Mouse (Mus musculus) kidney, embryonic 15.5 days (tissue): ENCODE measurements around the gene Ttc21b. TPM values are rescaled to one million over a fixed set of nuclear protein-coding genes. Genes with fewer than 3 reads are reported as not detected.
"Not testable (repeated sequence)": the region's sequence is repeated elsewhere in the genome, so short reads cannot be mapped to it uniquely, and the experiment has no call there.

Experiments
- ATAC-seq: fragments of 200-750 bp; cut with Nextera tagmentation; replicated peaks from 2 replicates; pipeline ENCODE4 v1.8.0; 2017; ENCODE audit warnings: moderate TSS enrichment; ENCODE audit not compliant: low FRiP score
- H3K27ac ChIP-seq: fragments of 300-500 bp; sonication (generic); 2 replicates; pipeline ENCODE4 v1.5.1; 2015; ENCODE audit warnings: mild to moderate bottlenecking, inconsistent platforms
- H3K27me3 ChIP-seq: fragments of 300-500 bp; sonication (generic); 2 replicates; pipeline ENCODE4 v1.6.1; 2015; ENCODE audit warnings: inconsistent platforms
- H3K36me3 ChIP-seq: fragments of 300-500 bp; sonication (generic); 2 replicates; pipeline ENCODE4 v1.6.1; 2015; ENCODE audit warnings: inconsistent platforms
- H3K4me1 ChIP-seq: fragments of 300-500 bp; sonication (generic); 2 replicates; pipeline ENCODE4 v1.6.1; 2015; ENCODE audit warnings: inconsistent platforms
- H3K4me2 ChIP-seq: fragments of 300-500 bp; sonication (generic); 2 replicates; pipeline ENCODE4 v1.6.1; 2015; ENCODE audit warnings: moderate library complexity, mild to moderate bottlenecking, inconsistent platforms
- H3K4me3 ChIP-seq: fragments of 300-500 bp; sonication (generic); replicated peaks from 2 replicates; pipeline ENCODE4 v1.5.1; 2015; ENCODE audit warnings: mild to moderate bottlenecking, inconsistent platforms
- H3K9ac ChIP-seq: fragments of 300-500 bp; sonication (generic); 2 replicates; pipeline ENCODE4 v1.6.1; 2015; ENCODE audit warnings: mild to moderate bottlenecking, inconsistent platforms
- H3K9me3 ChIP-seq: fragments of 300-500 bp; sonication (generic); replicated peaks from 2 replicates; pipeline ENCODE4 v1.6.1; 2016; ENCODE audit warnings: inconsistent platforms
- WGBS: fragments of 180-500 bp; shearing (Covaris S2); methylation state at CpG from one replicate; pipeline ENCODE4 v1.1.7; 2015; ENCODE audit warnings: mixed read lengths; 5-methylcytosine and 5-hydroxymethylcytosine counted together
- polyA plus RNA-seq: library from polyadenylated mRNA; unstranded; fragments of >200 nt; fragmentation: Nextera tagmentation; extraction: Ambion mirVana; gene quantifications from 2 replicates; pipeline ENCODE4 v1.2.1, GENCODE M21; 2015

Ttc21b gene
- polyA plus RNA-seq, 1 experiment from 2014 or later = 15.4 TPM

- H3K4me3 ChIP-seq = no peak overlapping the region
- H3K9ac ChIP-seq = no peak overlapping the region
- 0 out of 2 replicates have a peak, but pooled peaks cover 6% of the 10 kb centered on the region for H3K4me1 ChIP-seq
- no peak for ATAC-seq
- H3K9me3 ChIP-seq = no peaks in the 10 kb centered on the region
- no peak overlapping the region for H3K27ac ChIP-seq
- no peaks in the 10 kb centered on the region for H3K27me3 ChIP-seq
- H3K4me2 ChIP-seq = no peak overlapping the region
- peaks cover 22% of the 10 kb centered on the region for H3K36me3 ChIP-seq
- 96% methylated on average over 5 of the region's 5 CpGs for WGBS
Measured at GRCm38 (mm10) chr2:66190157-66190556, 66.3 kb downstream of the Ttc21b start.

DNA sequence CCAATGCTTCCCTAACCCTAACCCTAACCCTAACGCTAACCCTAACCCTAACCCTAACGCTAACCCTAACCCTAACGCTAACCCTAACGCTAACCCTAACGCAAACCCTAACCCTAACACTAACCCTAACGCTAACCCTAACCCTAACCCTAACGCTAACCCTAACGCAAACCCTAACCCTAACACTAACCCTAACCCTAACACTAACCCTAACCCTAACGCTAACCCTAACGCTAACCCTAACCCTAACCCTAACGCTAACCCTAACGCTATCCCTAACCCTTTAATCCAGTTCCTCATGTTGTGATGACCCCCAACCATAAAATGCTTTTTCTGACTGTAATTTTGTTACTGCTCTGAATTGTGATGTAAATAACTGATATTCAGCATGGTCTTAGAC lies 67.2 kb downstream of the Ttc21b start:
- H3K9me3 ChIP-seq, H3K9ac ChIP-seq, H3K4me2 ChIP-seq, H3K4me1 ChIP-seq, H3K27ac ChIP-seq, H3K27me3 ChIP-seq, H3K4me3 ChIP-seq, ATAC-seq: not testable (repeated sequence)
- WGBS = 97% methylated on average over 12 of the region's 12 CpGs
- peaks cover 15% of the 10 kb centered on the region for H3K36me3 ChIP-seq

DNA sequence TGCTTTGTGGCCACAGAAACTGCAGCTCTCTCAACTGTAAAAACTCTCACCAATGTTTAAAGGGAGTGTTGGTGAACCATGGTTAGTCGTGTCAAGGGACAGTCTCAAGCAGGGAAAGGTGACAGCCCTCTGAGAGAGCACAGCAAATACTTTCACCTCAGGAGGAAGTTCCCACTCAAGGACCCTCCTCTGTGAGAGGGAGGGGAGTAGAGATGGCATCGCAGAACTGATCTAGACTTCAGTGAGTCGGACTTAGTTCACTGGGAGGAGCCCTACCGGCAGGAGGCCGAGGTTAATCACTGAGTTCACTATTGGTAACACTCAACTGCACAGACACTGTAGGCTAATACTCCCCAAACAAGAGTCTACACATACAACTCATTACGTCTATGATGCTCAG lies 68.9 kb downstream of the Ttc21b start:
- Histone ChIP-seq H3K36me3 (peaks cover 10% of the 10 kb centered on the region), H3K4me2 (no peak overlapping the region), H3K9me3 (no peaks in the 10 kb centered on the region), H3K27me3 (no peaks in the 10 kb centered on the region), H3K4me1 (0 out of 2 replicates have a peak, but pooled peaks cover 5% of the 10 kb centered on the region), H3K27ac (0 out of 2 replicates have a peak overlapping the region, but pooled peaks have one; percentile 18), H3K4me3 (no peak overlapping the region), H3K9ac (no peak overlapping the region)
- WGBS = 57% methylated on average over 6 of the region's 6 CpGs
- peak; percentile 87 for ATAC-seq

DNA sequence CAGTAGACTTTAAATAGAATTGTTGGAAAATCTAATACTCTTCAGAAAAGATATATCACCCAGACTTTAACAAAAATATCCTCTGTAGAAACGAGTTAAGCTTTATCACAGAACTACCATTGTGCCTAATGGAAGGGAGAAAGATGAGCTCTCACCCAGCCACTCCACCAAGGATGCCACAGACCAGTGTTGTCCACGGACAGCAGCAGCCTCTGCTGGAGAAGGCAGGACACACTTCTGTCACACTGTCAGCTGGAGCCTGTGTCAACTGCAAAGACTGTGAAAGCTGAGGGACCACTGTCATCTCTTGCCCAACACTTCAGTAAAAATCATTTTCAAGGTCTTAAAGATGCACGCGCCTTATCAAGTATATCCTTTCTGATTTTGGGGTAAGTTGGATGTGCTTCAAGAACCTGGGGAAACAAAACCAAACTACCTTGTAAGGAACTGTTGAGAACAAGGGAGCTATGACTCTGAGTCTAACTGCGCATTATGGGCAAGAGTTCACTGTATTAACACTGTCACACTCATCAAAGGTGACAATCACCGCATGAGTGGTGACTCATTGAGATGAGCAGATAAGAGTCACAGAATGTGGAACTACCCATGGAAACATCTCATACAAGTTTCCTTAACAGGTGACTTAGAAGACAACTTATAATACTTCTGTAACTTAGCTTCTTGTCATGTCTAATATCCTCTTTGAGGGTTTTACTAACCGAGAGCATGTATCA lies 71.8 kb downstream of the Ttc21b start:
- no peak overlapping the region for H3K4me2 ChIP-seq
- ATAC-seq = no peak; the same call in 1 of the 2 replicates
- no peak overlapping the region for H3K4me3 ChIP-seq
- H3K4me1 ChIP-seq = peaks cover 10% of the 10 kb centered on the region; the same call in 1 of the 2 replicates
- H3K27ac ChIP-seq = no peak overlapping the region
- no peak overlapping the region for H3K9ac ChIP-seq
- H3K27me3 ChIP-seq = no peaks in the 10 kb centered on the region
- no peaks in the 10 kb centered on the region for H3K9me3 ChIP-seq
- WGBS = 79% methylated on average over 7 of the region's 7 CpGs
- peaks cover 3% of the 10 kb centered on the region for H3K36me3 ChIP-seq

DNA sequence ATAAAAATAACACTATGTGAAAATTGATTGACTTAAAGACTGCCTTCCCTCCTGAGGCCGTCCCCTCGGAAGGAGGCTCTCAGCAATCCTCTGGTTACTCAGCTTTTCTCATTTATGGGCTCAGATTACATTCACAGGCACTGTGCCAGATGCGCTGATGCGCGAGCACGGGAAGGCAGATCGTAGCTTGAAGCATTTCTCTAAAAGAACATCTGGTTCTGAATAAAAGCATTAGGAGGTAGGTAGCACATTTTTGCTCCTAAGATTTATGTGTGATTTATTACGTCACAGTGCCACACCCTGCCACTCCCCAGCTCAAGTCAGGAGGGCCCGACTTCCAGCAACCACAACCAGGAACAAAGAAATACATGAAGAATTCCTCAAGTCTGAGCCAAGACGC lies 76.1 kb downstream of the Ttc21b start:
- 19% methylated on average over 10 of the region's 10 CpGs for WGBS
- Histone ChIP-seq H3K9ac (no peak overlapping the region), H3K4me2 (peak overlapping the region; percentile 39), H3K27me3 (no peaks in the 10 kb centered on the region), H3K36me3 (no peaks in the 10 kb centered on the region; the same call in 1 of the 2 replicates), H3K27ac (no peak overlapping the region), H3K4me3 (no peak overlapping the region), H3K9me3 (no peaks in the 10 kb centered on the region), H3K4me1 (peaks cover 7% of the 10 kb centered on the region; the same call in 1 of the 2 replicates)
- ATAC-seq = peak; percentile 56; the same call in 1 of the 2 replicates

DNA sequence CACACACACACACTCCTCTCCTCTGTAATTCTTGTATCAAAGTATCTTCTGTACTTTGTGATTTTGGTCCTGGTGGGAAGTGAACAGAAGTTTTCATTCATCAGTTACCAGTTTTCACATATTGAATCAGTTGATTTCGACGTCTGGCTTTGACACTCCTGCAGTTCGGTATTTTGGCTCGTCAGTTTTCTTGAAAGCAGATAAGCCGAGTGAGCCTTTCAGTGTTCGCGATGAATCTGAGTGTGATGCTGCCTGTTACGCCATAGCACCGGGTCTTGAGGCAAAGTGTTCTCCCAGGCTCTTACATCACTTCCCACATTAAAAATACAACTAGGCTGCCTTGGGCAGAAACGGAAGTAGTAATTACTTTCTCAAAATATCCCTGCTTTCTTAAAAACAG lies 76.6 kb downstream of the Ttc21b start:
- no peak overlapping the region for H3K9ac ChIP-seq
- ATAC-seq = no peak
- no peak overlapping the region for H3K4me3 ChIP-seq
- no peak overlapping the region for H3K27ac ChIP-seq
- peaks cover 7% of the 10 kb centered on the region; the same call in 1 of the 2 replicates for H3K4me1 ChIP-seq
- 59% methylated on average over 10 of the region's 10 CpGs for WGBS
- H3K27me3 ChIP-seq = no peaks in the 10 kb centered on the region
- no peaks in the 10 kb centered on the region for H3K9me3 ChIP-seq
- H3K36me3 ChIP-seq = no peaks in the 10 kb centered on the region; the same call in 1 of the 2 replicates
- peak overlapping the region; percentile 21; the same call in 1 of the 2 replicates for H3K4me2 ChIP-seq

DNA sequence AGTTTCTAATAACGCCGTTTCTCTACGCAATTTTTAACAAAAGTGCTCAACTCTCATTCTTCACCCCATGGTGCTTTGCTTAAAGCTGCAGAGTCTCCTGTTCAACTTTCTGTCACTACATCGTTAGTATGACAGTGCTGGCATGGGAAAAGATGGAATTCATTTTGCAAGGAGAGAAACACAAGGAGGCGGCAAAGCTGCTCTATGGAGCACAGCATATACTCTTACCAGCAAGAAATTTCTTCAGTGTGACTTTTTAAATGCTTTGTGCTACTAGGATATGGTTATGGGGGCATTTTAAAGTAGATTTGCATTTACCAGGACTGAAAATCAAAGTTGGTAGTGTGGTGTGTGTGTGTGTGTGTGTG lies 77.6 kb downstream of the Ttc21b start:
- H3K27ac ChIP-seq = no peak overlapping the region
- ATAC-seq = no peak
- peaks cover 7% of the 10 kb centered on the region; the same call in 1 of the 2 replicates for H3K4me1 ChIP-seq
- H3K4me3 ChIP-seq = no peak overlapping the region
- H3K9me3 ChIP-seq = no peaks in the 10 kb centered on the region
- H3K4me2 ChIP-seq = no peak overlapping the region
- H3K36me3 ChIP-seq = no peaks in the 10 kb centered on the region; the same call in 1 of the 2 replicates
- no peaks in the 10 kb centered on the region for H3K27me3 ChIP-seq
- 88% methylated on average over 5 of the region's 5 CpGs for WGBS
- H3K9ac ChIP-seq = no peak overlapping the region

DNA sequence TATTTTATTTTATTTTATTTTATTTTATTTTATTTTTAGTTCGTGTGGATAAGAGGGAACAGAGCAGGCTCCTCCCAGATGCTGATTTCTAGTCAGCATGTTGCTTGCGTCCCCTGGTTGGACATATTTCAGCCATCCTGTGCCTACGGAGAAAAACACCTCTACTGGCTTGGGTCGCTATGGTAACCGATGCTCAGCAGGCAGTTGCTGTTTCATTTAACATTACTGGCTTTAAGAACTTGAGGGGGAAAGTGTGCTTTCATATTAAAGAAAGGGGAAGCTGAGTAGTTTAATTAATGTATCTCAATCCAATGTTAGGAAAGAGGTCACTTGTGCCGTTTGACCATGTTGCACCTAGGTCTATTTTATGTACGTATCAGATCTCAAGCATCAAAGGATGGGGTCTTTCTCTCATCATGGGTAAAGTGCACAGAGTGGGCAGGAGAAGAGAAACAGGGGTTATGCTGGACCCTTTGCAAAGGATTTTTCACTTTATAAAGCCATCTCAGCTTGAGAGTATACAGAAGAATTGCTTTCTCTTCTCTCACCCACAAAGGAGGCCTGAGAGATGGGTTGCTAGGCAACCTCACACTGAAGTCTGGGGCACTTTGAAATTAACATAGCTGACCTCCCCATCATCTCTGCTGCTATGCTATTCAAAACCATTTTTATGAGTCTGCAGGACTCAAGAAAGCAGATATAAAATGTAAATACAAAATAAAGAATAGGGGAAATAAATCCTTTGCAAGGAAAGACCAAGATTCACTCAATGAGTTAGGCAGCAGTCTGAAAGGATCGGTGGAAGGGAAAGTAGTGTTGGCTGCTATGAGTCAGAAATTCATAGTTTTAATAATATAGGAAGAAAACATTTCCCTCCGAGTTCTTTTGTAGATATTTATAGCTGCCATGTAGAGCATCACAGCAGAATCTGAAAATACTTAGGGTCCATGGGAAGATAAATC lies 78.2 kb downstream of the Ttc21b start:
- no peak for ATAC-seq
- 0 out of 2 replicates have a peak, but pooled peaks cover under 1% of the 10 kb centered on the region for H3K27me3 ChIP-seq
- no peak overlapping the region for H3K4me2 ChIP-seq
- H3K4me3 ChIP-seq = no peak overlapping the region
- no peaks in the 10 kb centered on the region; the same call in 1 of the 2 replicates for H3K36me3 ChIP-seq
- no peaks in the 10 kb centered on the region for H3K9me3 ChIP-seq
- H3K27ac ChIP-seq = no peak overlapping the region
- no peak overlapping the region for H3K9ac ChIP-seq
- H3K4me1 ChIP-seq = peaks cover 7% of the 10 kb centered on the region; the same call in 1 of the 2 replicates
- WGBS = 76% methylated on average over 9 of the region's 9 CpGs

GRCm38 (mm10) chr2:66177017-66177416 lies 79.4 kb downstream of the Ttc21b start:
- 63% methylated on average over 7 of the region's 7 CpGs for WGBS

DNA sequence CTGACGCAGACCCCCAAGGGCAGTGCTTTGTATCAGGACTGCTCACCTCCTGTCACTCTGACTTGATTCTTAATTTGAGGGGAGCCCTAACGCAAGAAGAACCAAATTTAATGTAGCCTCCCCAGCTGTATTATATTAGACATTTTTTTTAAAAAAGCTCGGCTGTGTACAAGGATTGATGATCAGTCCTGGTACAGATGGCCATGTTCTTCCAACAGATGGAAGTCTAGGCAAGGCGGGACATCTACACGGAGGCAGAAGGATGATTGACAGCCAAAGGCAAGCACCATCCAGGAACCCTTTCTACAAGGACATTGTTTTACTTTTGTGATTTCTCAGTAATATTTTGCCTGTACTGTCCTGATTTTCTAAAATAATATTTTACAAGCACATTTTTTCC lies 83.3 kb downstream of the Ttc21b start:
- H3K4me1 ChIP-seq = peaks cover 7% of the 10 kb centered on the region; the same call in 1 of the 2 replicates
- H3K36me3 ChIP-seq = no peaks in the 10 kb centered on the region
- peaks cover 8% of the 10 kb centered on the region; the same call in 1 of the 2 replicates for H3K27me3 ChIP-seq
- H3K27ac ChIP-seq = no peak overlapping the region
- H3K9ac ChIP-seq = no peak overlapping the region
- no peaks in the 10 kb centered on the region for H3K9me3 ChIP-seq
- WGBS = 78% methylated on average over 5 of the region's 5 CpGs
- no peak overlapping the region for H3K4me3 ChIP-seq
- no peak overlapping the region for H3K4me2 ChIP-seq
- no peak for ATAC-seq

More at GRCm38 (mm10) chr2:66177017-66177416, 79.4 kb downstream of the Ttc21b start:
- Histone ChIP-seq H3K27me3 (peaks cover 8% of the 10 kb centered on the region; the same call in 1 of the 2 replicates), H3K4me3 (no peak overlapping the region), H3K9me3 (no peaks in the 10 kb centered on the region), H3K9ac (no peak overlapping the region), H3K36me3 (no peaks in the 10 kb centered on the region), H3K4me2 (no peak overlapping the region), H3K4me1 (peaks cover 7% of the 10 kb centered on the region; the same call in 1 of the 2 replicates), H3K27ac (no peak overlapping the region)
- no peak for ATAC-seq

DNA sequence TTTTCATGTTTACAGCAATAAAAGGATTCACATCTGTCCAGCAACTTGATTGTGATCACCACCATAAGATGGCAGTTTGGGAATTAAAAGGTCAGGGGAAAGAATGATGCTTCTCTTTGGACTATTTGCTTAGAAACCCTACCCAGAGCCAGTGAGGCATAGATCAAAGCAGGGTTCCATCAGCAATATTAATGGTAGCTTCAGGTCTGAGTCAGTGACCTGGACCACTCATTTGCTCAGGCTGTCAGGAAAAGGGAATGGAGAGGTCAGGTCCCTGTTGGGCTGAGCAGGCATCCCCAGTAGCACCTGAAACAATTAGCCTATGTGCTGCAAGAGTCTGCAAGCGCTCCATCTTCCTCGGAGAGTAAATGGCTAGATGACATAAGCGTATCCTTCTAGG lies 84.8 kb downstream of the Ttc21b start:
- H3K4me2 ChIP-seq = peak overlapping the region; percentile 39
- peaks cover 8% of the 10 kb centered on the region; the same call in 1 of the 2 replicates for H3K27me3 ChIP-seq
- peak; percentile 90 for ATAC-seq
- H3K9me3 ChIP-seq = no peaks in the 10 kb centered on the region
- H3K9ac ChIP-seq = no peak overlapping the region
- no peak overlapping the region for H3K4me3 ChIP-seq
- H3K27ac ChIP-seq = no peak overlapping the region
- WGBS = 58% methylated on average over 3 of the region's 3 CpGs
- H3K4me1 ChIP-seq = peaks cover 7% of the 10 kb centered on the region; the same call in 1 of the 2 replicates
- H3K36me3 ChIP-seq = no peaks in the 10 kb centered on the region
